23 mouse cellular contexts compared by ENCODE assay signal in the genomic region with DNA sequence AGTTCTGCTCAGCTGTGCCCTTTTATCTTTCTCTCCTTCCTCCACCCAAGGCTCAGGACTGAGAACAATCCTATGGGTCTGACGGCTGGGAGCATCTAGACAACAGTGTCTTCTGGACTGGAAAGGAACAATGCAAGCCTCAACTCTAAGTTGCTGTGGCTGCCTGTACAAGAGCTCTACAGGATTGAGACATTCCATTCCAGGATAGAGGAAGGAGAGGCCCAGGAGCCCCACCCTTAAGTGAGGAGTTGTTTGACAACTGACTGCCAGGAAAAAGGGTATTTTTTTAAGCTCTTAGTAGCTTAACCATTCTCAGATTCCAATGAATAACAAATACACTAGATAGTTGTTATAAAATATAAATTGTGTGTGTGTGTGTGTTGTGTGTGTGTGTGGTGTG. TPM values are rescaled to one million over a fixed set of nuclear protein-coding genes. Genes with fewer than 3 reads are reported as not detected.
A peak's percentile ranks its signal among the peaks of the same experiment; 100 is the strongest.
DNase-seq lines count a peak whose midpoint lies in the region; ATAC-seq lines count a peak whose summit lies in the region.
"Had no signal": no experiment of that assay in that cellular context is flagged by ENCODE, and none has a peak within 500 bp of the region (broad histone marks: within the 10 kb centered on the region; RNA-seq: fewer than 3 reads in every experiment).

No protein-coding gene starts in this region.

- DNase-seq in ES-CJ7 (ENCODE audit: low read depth, low spot score), result peak; percentile 65
- peak; percentile 34 for DNase-seq in lung, postnatal 25 days (ENCODE audit: low spot score)
- no peak for DNase-seq in right cerebral cortex, postnatal 25 days
- no peak for DNase-seq in kidney, adult 8-10 months
- DNase-seq: adrenal gland, postnatal 36 days; cerebellum, adult 8-10 months; cerebellum, postnatal 25 days; forebrain, postnatal 0 days; gastrocnemius, postnatal 10 days; heart, postnatal 4 days; kidney, adult 18-20 months; kidney, postnatal 4 days; layer of hippocampus, postnatal 36 days; left cerebral cortex, postnatal 4 days; liver, postnatal 0 days; right cerebral cortex, adult 18-20 months; right cerebral cortex, postnatal 4 days; thymus, postnatal 4 days had no signal

- peak; percentile 43 for ATAC-seq in CD4-positive, CD25-positive, alpha-beta regulatory T cell, adult 4 months
- ATAC-seq in activated CD4-positive, CD25-positive, alpha-beta regulatory T cell, adult 4 months, result peak; percentile 26
- ATAC-seq in monocyte, adult 5-6 weeks (replicated peaks; ENCODE audit: insufficient number of reproducible peaks, low FRiP score, low TSS enrichment, poor library complexity, severe bottlenecking), result no peak
- ATAC-seq: forebrain, postnatal 0 days; liver, embryonic 12.5 days; liver, postnatal 0 days; midbrain, embryonic 15.5 days had no signal

RNA-seq across cellular contexts. Expression of a gene that starts 53.0 kb away (rescaled TPM):
- 1 to 10 TPM; 4.2 to 4.3 TPM for polyA plus RNA-seq in CD4-positive, CD25-positive, alpha-beta regulatory T cell, adult 4 months (2017; shearing (Covaris generic))
- polyA plus RNA-seq in activated CD4-positive, CD25-positive, alpha-beta regulatory T cell, adult 4 months (2017; shearing (Covaris generic)), result 10 to 100 TPM in 1 of 2 experiments, 1 to 10 TPM in 1; 7.2 to 10.2 TPM
- 3.7 to 5.2 TPM (median 4.3 TPM) in 3 replicates for total RNA-seq in monocyte, adult 5-6 weeks (2017)

Comparison
In these comparisons a context has a peak if more than half of its experiments do, and no peak if none do; other contexts are left out.
1. DNase-seq: peak in ES-CJ7 (single experiment) and lung, postnatal 25 days (single experiment); none in right cerebral cortex, postnatal 25 days (single experiment) and kidney, adult 8-10 months (0 of 2).